Mouse (Mus musculus) natural killer cell, adult 2 months (primary cell): ENCODE results near the gene Kcnj1.

Experiments used
- DNase-seq, 2 experiments: peaks; one replicate each; pipeline ENCODE4 v3.0.0; 2022; ENCODE audit warnings: low spot score in 2 of 2

Kcnj1 gene

GRCm38 (mm10) chr9:32394761-32395161 lies 22.5 kb downstream of the Kcnj1 start:
- peak; percentile 36 to 61 for DNase-seq

- DNase-seq: no peak
Observed at GRCm38 (mm10) chr9:32400212-32400611, 27.9 kb downstream of the Kcnj1 start.

DNA sequence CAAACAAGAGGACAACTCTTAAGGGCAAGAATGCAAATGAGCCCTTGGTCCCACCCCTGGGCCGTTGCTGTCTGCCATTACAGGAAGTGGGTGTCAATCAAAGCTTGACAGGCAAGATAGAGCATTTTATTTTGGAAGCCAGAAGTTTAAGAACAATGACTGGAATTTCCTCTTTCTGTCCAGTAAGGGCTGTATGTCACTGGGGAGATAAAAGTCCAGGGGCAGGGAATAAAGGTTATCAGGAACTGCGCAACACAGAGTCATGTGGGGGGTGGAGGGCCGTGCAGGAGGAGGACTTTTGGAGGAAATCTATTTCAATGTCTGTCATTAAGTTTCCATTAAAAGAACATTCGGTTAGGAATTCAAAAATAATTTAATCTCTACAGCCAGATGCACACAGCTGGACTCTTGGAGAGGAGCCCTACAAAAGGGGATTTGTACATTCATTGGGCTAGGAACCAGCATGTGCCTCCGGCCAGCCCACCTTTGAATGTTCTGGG lies 28.4 kb downstream of the Kcnj1 start:
- DNase-seq: no peak

GRCm38 (mm10) chr9:32405191-32405925 lies 33.1 kb downstream of the Kcnj1 start:
- peak; percentile 23 to 53 for DNase-seq

DNA sequence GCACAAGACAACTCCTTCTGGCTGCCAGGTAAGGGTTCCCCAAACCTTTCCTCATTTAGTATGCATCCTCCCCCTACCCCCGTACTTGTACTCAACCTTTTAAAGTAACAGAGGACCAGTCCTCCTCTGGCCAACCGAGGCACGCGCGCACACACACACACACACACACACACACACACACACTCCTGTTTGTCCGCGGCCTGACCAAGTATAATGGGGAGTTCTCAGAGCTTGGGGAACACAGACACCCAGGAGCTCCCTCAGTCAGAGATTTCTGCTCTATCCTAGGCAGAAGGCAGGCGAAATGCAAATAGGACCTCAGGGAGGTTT lies 36.4 kb downstream of the Kcnj1 start:
- DNase-seq: no peak

GRCm38 (mm10) chr9:32409060-32409961 lies 37.0 kb downstream of the Kcnj1 start:
- no peak for DNase-seq

DNA sequence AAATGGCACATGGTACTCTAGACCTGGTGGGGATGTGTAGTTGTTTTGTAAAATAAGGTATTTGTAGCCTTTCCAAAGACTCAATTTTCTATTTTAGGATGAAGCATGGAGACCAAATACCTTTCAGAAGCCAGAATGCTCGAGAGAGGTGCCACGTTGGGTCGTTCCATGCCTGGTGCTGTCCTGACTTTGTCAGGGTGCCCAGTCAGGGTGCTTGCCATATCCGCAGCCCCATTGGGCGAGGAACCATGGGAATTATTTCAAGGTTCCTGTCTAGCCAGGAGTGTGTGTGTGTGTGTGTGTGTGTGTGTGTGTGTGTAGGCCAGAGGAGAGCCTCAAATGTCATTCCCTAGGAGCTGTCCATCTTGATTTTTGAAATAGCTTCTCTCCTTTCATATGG lies 38.4 kb downstream of the Kcnj1 start:
- DNase-seq: no peak

- no peak for DNase-seq
Observed at GRCm38 (mm10) chr9:32411507-32411906, 39.2 kb downstream of the Kcnj1 start.

- no peak for DNase-seq
Observed at GRCm38 (mm10) chr9:32412836-32413580, 40.7 kb downstream of the Kcnj1 start.

GRCm38 (mm10) chr9:32414956-32415355 lies 42.7 kb downstream of the Kcnj1 start:
- DNase-seq: no peak

GRCm38 (mm10) chr9:32415952-32416351 lies 43.7 kb downstream of the Kcnj1 start:
- DNase-seq: no peak

GRCm38 (mm10) chr9:32417466-32418116 lies 45.3 kb downstream of the Kcnj1 start:
- DNase-seq: no peak

DNA sequence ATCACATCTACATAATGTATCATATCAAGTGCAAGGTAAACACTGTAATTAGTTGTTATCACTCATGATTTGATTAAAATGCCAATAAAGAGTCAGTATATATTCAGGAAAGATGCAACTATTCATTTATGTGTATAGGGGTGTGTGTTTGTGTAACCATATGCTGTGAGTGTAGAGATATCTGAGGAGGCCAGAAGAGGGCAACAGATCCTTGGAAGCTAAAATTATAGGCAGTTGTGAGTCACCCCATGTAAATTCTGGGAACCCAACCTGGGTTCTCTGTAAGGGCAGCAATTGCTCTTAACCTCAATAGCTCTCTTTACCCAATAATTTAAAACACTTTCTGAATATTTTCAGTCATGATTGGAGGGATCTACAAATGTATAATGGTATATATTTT lies 48.4 kb downstream of the Kcnj1 start:
- no peak for DNase-seq

DNA sequence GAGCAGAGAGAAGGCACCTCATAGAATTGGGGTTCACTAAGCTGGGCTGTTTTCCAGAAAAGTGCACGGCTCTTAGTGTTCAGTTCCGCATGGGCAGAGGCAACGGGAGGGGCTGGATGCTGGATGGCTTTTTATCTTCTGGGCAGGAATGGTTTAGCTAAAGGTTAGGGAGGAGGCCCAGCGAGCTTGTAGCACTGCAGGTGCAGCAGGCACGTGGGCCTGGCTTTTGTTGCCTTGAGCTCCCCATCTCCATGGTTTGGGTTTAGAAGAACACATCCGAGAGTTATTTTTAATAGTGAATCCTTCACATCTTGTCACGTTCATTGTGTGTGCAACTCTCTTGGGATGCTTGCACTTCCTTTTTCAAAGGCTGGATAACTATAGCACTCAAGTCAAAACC lies 53.0 kb downstream of the Kcnj1 start:
- no peak for DNase-seq

- no peak for DNase-seq
Observed at GRCm38 (mm10) chr9:32431061-32431460, 58.8 kb downstream of the Kcnj1 start.

- no peak for DNase-seq
Observed at GRCm38 (mm10) chr9:32434241-32435213, 62.2 kb downstream of the Kcnj1 start.

DNA sequence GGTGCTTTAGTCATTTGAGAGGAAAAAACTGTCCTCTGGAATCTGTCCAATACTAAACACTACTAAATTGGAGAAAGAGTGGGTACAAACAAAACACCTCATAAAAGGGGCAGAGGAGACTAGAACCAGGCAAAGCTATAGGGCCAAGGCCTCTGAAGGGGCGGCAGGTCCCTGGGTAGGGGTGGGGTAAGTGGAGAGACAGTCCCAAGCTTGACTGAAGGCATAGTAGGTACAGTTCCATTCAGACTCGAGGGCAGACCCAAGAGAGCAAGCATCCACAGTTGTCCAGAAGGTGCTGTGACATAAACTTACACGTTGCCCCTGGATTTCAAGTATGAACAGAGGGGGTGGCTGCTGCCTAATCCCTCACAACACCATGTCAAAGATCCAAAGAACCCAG lies 70.8 kb downstream of the Kcnj1 start:
- no peak for DNase-seq

DNA sequence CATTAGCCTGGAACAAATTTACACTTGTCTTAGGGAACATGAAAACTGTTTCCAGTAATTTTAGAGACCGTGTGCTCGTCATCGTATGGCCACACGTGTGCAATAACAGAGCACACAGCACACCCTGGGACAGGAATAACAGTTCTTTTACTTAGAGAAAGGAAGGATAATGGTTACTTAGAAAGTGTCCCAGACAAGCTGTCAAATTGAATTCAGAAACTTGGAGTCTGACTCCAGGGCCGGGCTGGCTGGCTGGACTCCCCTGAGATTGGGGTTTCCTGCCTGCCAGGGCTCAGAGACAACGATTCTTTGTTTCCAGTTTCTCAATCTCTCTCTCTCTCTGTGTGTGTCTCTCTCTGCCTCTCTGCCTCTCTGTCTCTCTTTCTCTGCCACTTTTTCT lies 71.5 kb downstream of the Kcnj1 start:
- DNase-seq: no peak

DNA sequence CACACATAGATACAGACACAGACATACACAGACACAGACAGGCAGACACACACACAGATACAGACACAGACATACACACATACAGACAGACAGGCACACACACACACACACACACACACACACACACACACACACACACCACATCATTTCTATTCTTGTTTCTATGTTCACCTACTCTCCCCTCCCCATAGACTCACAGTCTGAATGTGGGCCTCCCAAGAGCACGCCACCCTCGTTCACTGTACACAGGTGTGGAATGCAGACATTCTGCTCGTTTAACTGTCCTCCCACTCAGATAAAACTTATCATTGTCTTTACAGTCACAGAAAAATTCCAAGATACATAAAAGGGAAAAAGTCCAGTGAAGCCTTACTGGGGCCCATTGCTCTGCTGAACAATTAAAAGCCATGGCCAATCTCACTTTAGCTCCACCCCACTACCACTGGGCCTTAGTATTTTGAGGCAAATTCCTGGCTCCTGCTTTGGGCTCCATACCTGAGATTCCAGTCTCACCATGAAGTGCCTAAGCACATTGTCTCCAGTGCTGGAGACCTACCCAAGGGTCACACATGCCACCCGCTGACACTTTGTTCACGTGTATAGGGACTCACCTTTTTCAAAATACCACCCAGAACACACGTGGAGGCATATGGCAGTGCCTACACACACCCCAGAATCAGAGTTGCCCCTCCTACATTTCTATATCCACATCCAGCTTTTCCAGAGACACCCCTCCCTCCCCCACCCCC lies 72.3 kb downstream of the Kcnj1 start:
- no peak for DNase-seq

- DNase-seq: peak; percentile 14 to 46
Observed at GRCm38 (mm10) chr9:32445789-32446188, 73.5 kb downstream of the Kcnj1 start.
